Mouse (Mus musculus) ES-CJ7 (cell line): ENCODE measurements around the gene Dcn.

Experiments used
- DNase-seq: peaks from one replicate; pipeline ENCODE4 v3.0.0; 2011; ENCODE audit warnings: low read depth, low spot score

Gene Dcn

DNA sequence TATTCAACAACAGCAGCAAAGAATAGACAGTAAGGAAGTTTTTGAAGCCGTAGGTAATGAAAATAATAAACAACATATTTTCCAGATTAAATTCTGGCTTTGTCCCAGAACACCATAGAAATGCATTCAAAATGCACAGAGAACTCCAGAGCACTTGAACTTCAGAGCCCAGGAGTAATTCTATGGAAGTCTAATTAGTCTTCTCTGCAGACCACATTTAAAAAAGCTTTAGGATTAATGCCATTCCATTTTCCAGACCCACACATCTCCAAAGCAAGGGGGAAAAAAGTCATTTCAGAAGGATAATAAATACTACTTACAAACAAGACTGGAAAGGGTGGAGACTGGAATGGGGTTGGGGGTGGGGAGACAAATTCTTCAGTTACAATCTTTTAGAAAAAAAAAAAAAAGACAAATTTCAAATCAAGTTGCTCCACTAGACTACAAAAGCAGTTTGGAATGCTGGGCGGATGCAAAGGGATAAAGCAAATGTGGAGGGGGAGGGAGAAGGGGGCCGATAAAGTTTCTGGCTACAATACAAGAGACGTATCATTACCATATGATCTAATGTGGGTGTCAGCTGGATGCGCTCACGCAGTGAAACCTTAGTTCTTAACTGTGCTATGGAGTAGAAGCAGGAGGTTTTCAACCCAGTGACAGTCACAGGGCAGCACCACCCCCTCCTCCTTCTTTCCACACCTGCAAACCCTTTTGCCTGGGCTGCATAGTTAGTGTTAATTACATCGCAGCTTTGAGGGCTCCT, at the start of gene Dcn:
TSS of gene Dcn (plus strand) at position 606 of the 763 bp plus-strand sequence.
- DNase-seq = peak; percentile 4

DNA sequence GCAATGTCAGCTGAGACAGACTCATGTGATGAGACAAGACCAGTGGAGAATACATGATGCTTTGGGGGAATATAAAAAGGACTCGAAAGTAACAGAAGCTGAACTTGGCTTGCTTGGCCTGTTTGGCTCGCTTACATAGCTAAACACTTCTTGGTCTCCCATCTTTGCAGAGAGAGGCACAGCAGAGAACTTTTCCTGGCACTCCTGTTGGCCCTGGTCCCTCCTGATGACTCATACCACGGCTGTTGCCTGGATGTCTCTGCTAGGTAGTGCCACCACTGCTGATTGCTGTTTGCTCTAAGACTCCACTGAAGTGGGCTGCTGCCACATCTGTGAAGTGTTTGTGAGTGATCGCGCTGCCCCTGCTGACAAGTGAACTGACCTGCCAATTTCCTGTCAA, 42.7 kb upstream of the Dcn start:
- DNase-seq = no peak

DNA sequence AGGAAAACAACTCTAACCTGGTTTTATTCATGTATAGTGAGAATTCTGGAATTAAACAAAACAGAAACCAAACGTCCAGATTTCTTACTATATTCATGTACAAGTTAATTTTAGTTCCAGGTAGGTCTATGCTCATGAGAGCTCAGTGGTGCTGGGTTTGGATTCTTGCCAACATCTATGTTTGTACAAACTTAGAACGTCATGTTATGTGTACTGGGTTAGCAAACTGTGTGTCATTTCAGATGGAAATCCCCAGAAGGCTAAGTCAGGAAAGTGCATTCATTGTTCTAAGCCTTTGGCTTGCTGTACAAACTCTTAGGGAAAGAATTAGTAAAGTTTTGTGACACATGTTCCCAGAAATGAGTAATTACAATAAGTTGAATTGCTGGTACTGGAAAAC, 37.1 kb upstream of the Dcn start:
- DNase-seq = no peak

DNA sequence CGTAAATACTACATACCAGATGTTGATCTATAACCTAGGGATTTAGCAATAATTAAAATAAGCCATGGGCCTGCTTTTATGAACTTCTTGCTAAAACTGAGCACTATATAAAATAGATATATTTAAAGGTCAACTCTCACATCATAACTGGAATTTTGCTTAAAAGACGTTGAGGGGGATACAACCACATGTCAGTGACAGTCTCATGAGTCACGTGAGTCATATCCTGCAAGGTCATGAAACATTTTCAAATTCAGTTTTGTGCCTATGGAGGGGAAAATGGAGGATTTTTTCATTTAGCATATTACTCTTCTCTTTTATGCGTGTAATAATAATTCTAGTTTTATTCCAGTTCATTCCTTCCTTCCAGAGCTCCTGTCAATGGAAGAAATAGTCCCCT, 32.9 kb upstream of the Dcn start:
- DNase-seq = no peak

DNA sequence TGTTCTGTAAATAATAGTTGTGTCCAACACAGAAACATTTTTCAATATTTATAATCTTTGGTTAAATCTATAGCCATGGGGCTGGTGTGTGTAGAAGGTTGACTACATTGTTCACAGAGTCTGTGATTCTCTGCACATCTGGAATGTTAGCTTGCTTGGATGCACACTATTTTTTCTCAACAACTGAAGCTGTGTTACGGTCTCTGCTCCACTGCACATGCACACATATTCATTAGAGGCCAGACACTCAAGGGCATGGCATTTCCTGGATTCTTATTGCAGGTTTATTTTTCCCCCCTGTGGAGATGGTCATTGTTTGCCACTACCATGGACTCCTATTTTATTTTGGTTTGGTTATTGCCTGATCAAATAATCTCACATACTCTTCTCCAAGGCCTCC, 26.5 kb upstream of the Dcn start:
- no peak for DNase-seq

DNA sequence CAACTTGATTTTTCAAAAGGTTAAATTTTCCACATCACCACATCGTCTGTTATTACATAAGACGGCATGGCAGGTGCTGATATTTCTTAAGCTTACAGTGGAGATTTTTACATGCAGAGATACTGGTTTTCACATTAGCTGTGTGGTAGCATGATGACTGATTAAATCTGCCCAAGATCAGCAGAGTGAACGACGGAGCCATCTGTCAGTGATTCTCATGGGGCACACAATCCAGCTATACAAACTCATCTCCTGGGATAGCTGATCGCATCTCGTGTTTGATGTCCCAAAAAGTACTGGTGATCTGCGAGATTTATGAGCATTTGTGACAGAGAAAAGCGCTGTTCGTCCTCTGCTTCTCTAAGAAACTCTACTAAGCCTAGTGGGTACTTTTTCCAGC, 25.9 kb upstream of the Dcn start:
- no peak for DNase-seq

DNA sequence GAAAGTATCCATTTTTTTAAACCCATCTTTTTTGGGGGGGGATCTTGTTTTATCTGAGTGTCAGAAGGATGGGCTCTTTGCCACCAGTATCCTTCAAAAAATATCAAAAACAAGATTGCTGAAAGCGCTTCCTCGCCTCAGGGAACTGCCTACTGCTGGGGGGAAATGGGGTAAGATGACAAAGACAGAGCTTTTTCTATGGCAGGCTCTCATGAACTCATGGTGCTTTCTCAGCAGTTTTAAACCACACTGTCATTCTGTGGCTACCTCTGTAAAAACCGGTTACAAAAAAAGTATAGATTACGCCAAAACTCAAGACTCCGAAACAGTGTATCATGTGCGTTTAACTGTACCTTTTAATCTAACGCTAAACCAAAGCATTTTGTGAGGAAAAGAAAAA, 22.4 kb upstream of the Dcn start:
- DNase-seq = no peak

DNA sequence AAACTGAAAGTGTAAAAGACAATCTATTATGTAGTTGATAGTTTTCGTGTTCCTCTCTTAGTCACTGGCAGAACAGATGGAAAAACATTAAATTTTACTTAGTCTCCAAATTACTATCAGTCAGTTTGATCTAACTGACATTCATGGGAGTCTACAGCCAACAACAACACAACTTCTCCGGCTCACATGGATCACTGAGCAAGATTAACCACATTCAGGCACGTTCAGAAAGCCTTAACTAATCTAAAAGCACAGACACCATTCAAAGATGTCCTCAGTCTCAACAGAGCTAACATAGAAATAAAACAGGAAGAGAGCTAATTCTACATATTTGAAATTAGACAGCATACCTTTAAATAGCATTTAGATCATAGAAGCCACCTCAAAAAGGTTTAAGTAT, 12.6 kb upstream of the Dcn start:
- DNase-seq = no peak

DNA sequence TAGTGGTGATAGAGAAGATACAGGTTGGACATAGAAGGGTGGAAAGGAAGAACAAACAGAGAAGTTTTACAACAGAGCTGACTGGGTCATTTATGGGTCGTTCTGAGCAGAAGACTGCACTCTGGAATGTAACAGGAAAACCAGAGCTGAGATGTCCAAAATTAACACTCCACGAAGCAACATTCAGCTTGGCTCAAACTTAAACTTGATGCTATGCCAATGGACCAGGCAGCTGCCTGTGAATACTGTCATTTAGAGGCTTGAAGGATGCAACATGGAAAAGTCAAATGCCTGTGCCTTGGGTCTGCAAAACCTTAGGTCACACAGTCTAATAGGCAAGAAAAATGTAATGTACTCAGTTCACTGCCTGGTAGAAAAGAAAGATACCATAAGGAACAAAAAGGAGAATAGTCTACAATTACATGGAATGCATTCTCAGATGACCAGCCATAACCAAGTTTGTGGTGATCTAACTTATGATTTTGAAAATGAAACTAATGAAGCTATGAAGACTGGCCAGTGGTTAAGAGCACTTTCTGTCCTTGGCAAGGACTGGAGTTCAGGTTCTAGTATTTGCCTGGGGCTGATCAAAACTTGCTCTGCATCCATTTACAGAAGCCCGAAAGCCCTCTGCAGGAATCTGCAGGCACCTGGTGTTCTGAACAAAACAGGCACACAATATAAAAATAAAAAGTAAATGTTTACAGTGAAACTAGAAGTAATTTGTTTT, 9.8 kb upstream of the Dcn start:
- DNase-seq = no peak

DNA sequence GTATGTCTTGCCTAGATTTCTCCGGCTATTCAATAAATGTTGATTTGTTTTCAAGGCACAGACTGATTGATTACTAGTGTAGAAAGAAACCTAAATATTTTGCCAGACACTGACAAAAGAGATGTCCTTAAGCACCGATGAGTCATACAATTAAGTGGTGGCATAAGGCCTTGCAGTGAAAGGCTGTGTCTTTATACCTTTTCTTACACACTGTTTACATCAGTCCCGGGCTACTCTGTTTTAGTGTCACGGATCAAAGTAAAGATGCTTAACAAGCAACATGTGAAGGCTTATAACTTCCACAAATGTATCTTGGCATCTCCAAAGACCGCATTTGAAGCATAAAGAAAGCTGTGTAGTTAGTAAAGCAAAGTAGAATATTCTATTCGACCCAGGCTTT, 3.9 kb upstream of the Dcn start:
- no peak for DNase-seq

DNA sequence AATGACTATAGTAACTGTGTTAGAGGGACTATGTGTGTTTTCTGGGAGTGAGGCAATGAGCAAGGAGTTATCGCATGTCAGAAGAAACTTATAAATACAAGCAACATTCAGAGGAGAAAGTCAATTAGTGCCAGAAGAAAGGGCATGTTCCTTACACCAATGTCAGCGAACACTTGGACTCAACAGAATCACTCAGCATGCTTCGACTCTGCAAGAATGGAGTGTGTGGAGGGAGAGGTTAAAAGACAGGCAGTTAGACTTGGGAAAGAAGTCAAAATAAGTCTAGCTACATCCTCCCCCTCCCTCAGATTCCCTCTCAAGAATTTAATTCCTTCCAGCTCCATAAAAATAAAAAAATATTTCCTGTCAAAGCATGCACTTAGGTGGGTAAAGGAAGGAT, 1.1 kb upstream of the Dcn start:
- no peak for DNase-seq

DNA sequence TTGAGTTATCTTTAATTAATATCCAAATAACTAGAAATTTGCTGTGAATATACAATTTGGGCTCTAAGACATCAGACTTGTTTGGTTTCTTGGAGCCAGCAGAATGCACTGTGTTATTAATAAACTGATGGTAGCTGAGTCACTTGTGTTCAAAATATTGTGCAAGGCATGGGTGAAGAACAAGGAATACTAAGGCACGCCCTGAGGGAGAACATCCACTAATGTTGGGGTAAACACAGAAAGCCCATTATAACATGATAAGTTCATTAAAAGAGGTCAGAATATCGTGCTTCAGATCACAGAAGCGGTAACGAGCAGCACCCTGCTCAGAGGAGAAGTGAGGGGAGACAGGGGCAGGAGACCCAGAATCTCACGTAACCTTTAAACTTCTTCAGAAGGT, 2.7 kb downstream of the Dcn start:
- no peak for DNase-seq

DNA sequence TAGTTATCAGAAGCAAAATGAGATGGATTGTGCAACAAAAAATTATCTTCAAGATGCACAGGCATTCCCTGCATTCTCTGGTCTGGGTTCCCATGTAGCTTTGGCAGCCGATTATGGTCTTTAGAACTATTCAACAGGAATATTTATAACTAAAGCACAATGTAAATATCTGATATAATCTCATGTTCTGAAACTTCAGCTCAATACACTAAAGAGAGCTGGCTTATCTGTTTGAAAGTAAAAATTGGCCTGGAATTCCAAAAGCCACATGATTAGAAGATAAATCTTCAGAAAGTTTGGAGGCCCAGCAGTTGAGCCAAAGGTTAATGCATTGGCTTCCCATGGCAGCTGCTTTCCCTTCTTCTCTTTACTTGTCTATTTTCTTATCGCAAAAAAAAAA, 4.6 kb downstream of the Dcn start:
- DNase-seq = no peak

DNA sequence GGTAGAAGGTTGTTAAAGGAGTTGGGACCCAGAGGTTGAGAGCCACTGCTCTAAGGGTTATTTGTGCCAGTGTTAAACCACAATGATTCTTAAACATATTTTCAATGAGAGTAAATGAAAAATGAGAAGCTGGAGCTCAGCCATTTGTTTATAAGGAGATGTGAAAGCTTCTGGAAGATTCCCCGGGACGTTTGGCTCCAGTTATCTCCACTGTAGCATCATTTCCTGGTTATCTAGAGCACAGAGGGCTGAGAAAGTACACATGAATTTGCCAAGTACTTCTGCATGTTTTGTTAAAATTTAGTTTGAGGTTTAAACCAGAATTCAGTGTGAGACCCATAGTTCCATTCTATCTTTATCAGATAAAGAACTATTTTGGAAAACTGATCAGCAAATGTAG, 5.7 kb downstream of the Dcn start:
- no peak for DNase-seq

DNA sequence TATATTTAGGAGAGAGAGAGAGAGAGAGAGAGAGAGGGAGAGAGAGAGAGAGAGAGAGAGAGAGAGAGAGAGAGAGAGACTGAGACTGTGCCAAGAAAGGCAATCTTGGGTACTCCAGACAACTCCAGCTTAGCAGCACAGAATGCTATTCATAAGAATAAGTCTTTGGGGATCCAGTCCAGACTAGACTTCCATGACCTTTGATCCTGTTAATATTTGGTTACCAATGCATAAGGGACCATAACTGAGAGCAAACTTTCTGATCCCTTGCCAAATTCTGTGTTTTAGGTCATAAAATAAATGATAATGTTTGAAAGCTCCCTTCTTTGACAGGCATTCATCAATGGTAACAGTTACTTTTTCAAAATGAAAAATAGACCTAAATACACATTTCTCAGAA, 6.7 kb downstream of the Dcn start:
- DNase-seq = no peak

DNA sequence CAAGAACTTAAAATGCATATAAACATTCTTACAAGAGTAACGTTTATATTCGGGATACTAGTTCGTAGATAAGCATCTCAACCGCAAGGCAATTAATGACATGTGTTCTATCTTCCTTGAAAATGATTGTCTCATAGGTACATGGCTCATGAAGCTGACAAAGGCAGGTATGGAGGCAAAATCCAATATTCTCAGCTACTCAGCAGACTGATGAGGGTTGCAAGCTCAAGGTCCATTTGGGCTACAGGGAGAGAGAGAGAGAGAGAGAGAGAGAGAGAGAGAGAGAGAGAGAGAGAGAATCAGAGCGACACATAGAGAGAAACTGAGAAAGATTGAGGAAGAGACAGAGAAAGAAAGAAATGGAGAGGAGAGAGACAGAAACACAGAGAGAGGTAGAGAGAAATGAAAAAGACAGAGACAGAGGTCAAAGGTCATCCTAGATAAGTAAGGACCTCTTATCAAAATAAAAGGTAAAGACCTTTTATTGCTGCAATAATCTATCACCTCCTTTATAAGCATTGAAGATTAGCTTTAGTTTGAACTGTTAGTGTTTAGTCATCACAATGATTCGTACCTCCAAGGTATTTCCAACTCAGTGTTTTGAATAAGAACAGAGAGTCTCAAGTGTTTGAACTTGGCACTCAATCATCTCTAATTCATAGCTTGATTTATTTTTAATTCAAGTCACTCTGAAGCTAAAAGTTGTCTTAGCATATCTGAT, 8.0 kb downstream of the Dcn start:
- DNase-seq = no peak

DNA sequence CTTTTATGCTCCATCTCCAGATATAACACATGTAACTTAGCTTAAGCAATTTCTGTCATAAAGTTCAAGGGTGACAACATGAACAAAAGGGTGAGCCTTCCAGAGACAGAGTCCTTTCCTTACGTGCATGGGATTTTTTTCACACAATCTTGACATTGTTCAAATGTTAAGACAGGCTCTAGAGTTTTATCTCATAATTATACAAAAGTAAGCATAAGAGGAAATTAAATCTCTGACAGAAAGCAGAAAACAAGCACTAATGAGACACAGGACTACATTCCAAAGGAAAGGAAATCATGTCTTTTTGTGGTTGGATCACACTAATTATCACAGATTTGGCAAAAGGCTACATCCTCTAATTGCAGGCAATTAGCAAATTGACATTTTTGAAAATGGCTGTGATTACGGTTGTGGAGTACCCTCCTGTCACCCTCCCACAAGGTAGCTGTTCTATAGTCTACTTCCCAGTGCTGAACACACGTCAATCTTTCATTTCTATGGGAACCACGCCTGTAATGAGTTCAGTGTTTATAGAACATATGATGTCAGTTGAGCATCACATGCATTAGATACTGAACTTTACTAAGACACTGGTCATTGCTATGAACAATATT, 13.1 kb downstream of the Dcn start:
- DNase-seq = no peak

DNA sequence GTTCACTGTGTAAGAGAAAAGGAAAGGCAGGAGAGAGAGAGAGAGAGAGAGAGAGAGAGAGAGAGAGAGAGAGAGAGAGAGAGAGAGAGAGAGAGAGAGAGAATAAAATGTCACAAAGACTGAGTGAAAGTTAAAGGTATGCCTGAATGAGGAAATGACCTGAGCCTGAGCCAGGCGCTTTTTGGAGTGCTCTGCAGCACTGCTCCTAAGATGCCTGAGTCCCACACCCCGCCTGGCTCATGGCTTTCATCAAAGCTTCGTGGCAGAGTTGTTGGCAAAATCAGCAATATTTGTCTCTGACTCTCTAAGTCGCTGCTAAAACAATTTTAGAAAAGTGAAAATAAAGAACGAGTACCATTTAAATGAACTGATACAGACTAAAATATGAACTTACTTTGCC, 18.2 kb downstream of the Dcn start:
- DNase-seq = no peak

DNA sequence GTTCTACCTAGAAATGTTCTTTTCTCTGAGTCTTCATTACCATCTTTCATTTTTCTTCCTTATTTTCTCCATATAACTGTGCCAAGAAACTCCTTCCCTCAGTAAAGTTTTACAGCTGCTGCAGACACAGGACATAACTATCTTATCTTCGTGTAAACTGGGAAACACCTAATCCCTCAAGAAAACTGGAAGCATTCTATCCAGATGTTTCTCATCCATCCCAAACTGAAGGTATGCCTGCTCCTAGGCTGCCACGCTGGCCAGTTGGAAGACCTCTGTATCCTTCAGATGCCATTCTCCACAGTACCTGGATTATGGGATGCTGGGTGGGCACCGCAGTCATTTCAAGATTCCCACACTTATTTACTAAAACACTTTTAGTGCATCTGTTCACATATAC, 44.0 kb downstream of the Dcn start:
- no peak for DNase-seq

DNA sequence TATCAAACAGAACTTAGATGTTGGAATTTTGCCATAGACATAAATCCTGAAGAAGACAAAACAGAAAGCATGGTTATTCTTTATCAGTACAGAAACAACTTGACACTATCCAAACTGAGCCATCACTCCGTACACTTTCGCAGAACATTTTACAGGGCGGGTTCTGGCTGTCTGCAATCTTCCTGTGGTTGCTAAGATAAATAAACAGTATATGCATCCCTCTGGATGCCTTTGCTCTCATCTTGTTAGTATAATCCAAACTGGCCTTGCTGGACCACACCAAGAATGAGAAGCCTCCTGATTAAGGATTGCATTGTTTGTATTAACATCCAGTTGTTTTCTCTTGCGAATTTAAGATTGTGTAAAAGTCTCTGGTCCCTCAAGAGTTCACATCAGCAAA, 56.3 kb downstream of the Dcn start:
- no peak for DNase-seq

DNA sequence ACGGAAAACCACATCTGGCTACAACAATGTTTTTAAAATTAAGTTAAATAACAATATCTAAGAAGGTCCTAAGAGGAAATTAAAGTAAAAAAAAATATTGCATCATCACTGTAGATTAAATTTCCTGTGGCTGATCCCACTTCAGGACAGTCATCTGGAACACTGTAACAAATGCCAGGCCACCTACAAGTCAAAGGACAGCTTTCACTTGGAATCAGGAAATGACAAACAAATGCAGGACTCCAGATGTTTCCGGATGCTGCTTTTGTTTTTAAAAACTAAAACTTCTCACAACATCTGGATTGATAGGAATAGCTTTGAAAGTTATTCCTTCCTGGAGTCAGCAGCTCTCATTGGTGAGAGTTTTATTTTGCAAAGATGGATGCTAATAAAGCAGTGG, 57.5 kb downstream of the Dcn start:
- no peak for DNase-seq

DNA sequence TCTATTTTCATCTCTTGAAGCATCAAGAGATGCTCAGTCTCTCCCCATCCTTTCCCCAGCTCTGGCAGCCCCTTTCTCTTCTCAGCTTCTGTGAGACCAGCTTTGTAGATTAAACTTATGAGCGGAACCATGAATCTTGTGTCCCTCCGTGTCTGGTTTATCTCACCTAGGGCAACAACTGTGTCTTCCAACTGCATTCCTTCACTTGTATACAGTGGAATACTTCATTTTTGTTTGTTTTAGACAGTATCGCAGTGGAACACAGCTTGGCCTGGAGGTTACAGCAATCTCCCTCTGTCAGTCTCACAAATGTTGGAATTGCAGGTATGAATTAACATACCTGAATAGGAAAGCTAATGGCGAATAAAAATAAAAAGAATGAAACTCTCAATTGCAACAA, 58.8 kb downstream of the Dcn start:
- DNase-seq = no peak
